Mouse (Mus musculus): Measurements from ENCODE around the gene Rab9b.

Gene Rab9b

DNA sequence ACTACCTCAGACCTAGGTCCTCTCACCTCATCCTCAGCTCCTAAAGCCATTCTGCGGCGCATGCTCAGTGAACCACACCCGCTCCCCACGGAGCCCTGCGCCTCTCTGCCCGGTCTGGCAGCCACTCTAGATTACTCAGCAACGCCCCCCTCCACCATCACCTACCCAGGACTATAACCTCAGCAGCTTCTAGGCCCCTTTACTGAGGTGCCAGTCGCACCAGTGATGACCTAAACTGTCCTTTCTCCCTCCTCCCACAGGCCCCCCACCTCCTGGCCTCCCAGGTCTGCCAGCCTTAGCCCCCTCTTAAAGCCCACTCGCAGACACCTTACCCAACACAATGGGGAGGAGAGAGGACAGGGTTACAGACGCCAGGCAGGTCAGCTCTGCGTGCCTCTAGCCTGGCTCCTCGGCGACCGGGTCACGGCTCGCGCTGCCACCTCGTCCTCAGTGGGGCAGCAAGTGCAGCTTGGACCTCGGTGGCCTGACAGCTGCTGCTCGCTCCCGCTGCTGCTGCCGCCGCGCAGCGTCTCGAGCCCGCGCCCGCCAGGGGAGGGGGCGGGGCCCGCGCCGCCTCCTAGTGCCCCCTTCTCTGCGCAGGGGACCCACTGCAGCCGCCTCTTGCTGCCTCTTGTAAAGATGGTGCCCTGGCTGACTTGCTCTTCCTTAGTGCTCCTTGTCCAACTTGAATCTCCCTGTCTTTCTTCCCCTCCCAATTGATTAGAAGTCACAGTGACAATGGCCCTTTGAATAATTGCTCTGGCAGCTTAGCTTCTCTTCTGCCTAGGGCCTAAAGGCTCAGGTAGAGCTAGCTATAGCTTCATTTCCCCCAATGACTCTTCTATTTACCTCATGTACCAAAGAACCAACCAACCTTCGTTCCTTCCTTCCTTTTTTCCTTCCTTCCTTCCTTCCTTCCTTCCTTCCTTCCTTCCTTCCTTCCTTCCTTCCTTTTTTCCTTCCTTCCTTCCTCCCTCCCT is at the start of gene Rab9b:
Rab9b (minus strand) TSS at position 695 of the 980 bp plus-strand sequence.
- DNase-seq (ENCODE audit: low spot score): no peak

DNA sequence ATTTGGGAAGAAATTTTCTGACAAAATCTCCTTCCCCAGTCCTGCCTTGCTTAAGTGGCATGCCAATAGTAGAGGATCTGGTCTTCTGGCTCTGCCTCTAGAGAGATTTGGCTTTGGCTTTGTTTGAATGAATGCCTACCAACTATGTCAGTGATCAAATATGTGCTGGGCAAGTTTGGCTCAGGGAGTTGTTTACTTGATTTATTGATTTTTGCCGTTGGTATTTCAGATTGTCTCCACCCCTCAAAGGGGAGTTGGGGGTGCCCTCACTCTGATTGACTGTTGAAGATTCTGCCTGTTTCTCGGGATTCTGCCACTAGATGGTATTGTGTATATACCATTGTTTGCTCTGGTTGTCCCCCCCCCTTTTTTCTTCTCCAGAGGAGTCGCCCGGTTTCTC is 35.8 kb upstream of the Rab9b start:
- no peak for DNase-seq (ENCODE audit: low spot score)

DNA sequence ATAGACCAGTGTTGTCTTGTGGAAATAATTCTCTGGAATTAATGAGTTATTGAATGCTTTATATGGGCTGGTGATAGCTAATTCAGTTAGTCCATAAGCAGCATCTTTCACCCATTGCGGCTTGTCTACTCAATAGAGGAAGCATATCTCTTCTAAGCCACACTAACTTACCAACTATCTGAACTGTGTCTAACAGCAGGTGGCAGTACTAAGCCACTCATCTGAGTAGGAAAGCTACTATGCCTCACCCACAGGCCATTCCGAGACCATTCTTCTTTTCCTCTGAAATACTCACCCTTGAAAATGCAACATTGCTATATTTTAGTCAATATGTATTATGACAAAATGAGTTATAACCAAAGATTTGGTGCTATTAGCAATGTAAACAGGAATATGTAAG is 27.2 kb upstream of the Rab9b start:
- peak; percentile 0 for DNase-seq (ENCODE audit: low spot score)

- DNase-seq (ENCODE audit: low spot score): no peak
These were observed 18.3 kb downstream of the Rab9b start for GRCm38 (mm10) chrX:136850300-136850699.

DNA sequence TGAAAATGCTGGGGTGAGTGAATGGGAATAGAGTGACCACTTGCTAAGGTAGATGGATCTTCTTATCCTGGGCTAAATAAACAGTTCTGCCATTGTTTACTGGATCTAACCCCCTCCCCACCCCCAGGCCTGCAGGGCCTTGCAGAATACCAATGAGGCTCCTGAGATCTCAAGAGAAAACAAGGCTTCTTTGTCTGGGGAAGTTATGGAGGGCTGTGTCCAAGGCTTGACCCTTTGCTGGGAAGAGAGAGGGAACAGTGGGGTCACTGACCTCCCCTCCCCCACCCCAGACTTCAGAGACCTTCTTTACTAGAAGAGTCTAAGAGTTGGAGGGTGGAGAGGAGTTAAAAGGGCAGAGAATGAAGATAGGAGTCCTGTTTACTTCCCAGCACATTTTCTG is 39.9 kb downstream of the Rab9b start:
- no peak for DNase-seq (ENCODE audit: low spot score)

- no peak for DNase-seq (ENCODE audit: low spot score)
These were observed 43.5 kb downstream of the Rab9b start for GRCm38 (mm10) chrX:136825016-136825415.

DNA sequence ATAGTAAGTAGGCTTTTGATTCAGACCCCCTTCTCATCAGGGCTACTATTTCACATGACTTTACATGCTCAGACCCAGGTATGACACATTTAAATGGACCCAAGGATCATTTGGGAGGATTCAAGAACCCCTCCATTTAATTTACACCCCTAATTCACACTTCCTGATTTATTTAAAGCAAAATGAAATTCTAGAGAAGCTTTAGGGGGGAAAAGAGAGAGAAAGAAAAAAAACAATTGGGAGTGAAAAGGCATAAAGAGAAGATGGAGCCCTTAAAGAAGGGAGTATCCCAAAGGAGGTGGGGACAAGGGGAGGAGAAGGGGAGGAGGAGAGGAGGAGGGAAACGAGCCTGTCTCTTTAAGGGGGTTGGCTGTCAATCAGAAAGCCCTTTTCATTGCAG is 46.2 kb downstream of the Rab9b start, which contains the start of gene Plp1:
Plp1 (plus strand) TSS at position 301 of the 400 bp plus-strand sequence.
- DNase-seq (ENCODE audit: low spot score): no peak

- DNase-seq (ENCODE audit: low spot score): peak; percentile 49
These were observed 48.3 kb downstream of the Rab9b start for GRCm38 (mm10) chrX:136820250-136820649.

GRCm38 (mm10) chrX:136819752-136820151 is 48.8 kb downstream of the Rab9b start:
- DNase-seq (ENCODE audit: low spot score): no peak
